ENCODE assay signal across 10 mouse cellular contexts in genomic region chr6:82029611-82030510, GRCm38 (mm10). TPM values are rescaled to one million over a fixed set of nuclear protein-coding genes. Genes with fewer than 3 reads are reported as not detected.
DNase-seq lines count a peak whose midpoint lies in the region; ATAC-seq and TF ChIP-seq lines count a peak whose summit lies in the region.
"Had no signal": no experiment of that assay in that cellular context is flagged by ENCODE, and none has a peak within 500 bp of the region (broad histone marks: within the 10 kb centered on the region; RNA-seq: fewer than 3 reads in every experiment).

No protein-coding gene starts in this region.

- no peak overlapping the region for H3K4me3 ChIP-seq in lung, adult 2 months (replicated peaks; ENCODE audit: extremely low read depth, low read depth, low read length)
- H3K4me3 ChIP-seq in limb, embryonic 11.5 days (ENCODE audit: low read depth, low read length), result no peak overlapping the region
- no peak overlapping the region for H3K4me3 ChIP-seq in left cerebral cortex, adult 2 months

- no peaks in the 10 kb centered on the region for H3K36me3 ChIP-seq in limb, embryonic 11.5 days (ENCODE audit: control insufficient read depth, insufficient read depth, low read length)

- H3K9ac ChIP-seq in limb, embryonic 11.5 days (ENCODE audit: low read length), result no peak overlapping the region
- H3K9ac ChIP-seq: hindbrain, embryonic 14.5 days had no signal

- 41% methylated on average over 19 of the region's 19 CpGs for WGBS in lung, adult 2 months
- 48% methylated on average over 19 of the region's 19 CpGs for WGBS in limb, embryonic 11.5 days

- TF ChIP-seq CTCF in lung, adult 2 months (IDR thresholded peaks at IDR 0.05; ENCODE audit: insufficient read depth, low read length), result no peak
- no peak for TF ChIP-seq CTCF in left cerebral cortex, adult 2 months (IDR thresholded peaks at IDR 0.05)

- H3K27me3 ChIP-seq in limb, embryonic 11.5 days (ENCODE audit: control insufficient read depth, insufficient read depth, low read length), result no peaks in the 10 kb centered on the region

- ATAC-seq in limb, embryonic 11.5 days (ENCODE audit: insufficient number of reproducible peaks, low FRiP score, low TSS enrichment, low read depth), result peak; percentile 59; the same call in 1 of the 2 replicates
- no peak for ATAC-seq in monocyte, adult 5-6 weeks (replicated peaks; ENCODE audit: insufficient number of reproducible peaks, low FRiP score, low TSS enrichment, poor library complexity, severe bottlenecking)

- DNase-seq in lung, adult 18-20 months, result peak; percentile 53 to 67
- no peak for DNase-seq in lung, adult 2 months
- peak; percentile 89 for DNase-seq in fibroblast of lung, adult 2 months (ENCODE audit: low read depth)
- DNase-seq in limb, embryonic 11.5 days (ENCODE audit: low spot score), result peak; percentile 49
- peak; percentile 45 for DNase-seq in mesoderm, embryonic 11.5 days (ENCODE audit: low read depth, low spot score)
- no peak for DNase-seq in cerebellum, postnatal 36 days
- DNase-seq in left cerebral cortex, adult 2 months (ENCODE audit: extremely low spot score in 1 of 2, low spot score in 2 of 2), result no peak
- DNase-seq: cerebellum, adult 9-10 months had no signal

- no peak overlapping the region for H3K4me2 ChIP-seq in limb, embryonic 11.5 days (ENCODE audit: low read depth, severe bottlenecking)
- H3K4me2 ChIP-seq: hindbrain, embryonic 14.5 days had no signal

- H3K4me1 ChIP-seq in lung, adult 2 months (ENCODE audit: control insufficient read depth, insufficient read depth, low read length), result peaks cover 2% of the 10 kb centered on the region; the same call in 1 of the 2 replicates
- no peaks in the 10 kb centered on the region for H3K4me1 ChIP-seq in limb, embryonic 11.5 days (ENCODE audit: control insufficient read depth, insufficient read depth, low read length)

- intact Hi-C loops in left cerebral cortex, adult 2 months (cut with DNase I), result no loop called here

- no peak for TF ChIP-seq POLR2A in lung, adult 2 months (IDR thresholded peaks at IDR 0.05; ENCODE audit: borderline replicate concordance, extremely low read depth, low read depth, low read length)

- H3K9me3 ChIP-seq in limb, embryonic 11.5 days (ENCODE audit: control insufficient read depth, low read length), result no peaks in the 10 kb centered on the region

- peak overlapping the region; percentile 64 for H3K27ac ChIP-seq in limb, embryonic 11.5 days (replicated peaks; ENCODE audit: low read depth, low read length)
- no peak overlapping the region for H3K27ac ChIP-seq in left cerebral cortex, adult 2 months
- H3K27ac ChIP-seq: hindbrain, embryonic 14.5 days had no signal

RNA-seq across cellular contexts. Expression of gene Eva1a, which starts 11.0 kb away (rescaled TPM):
- 8.6 and 15.3 TPM in 2 replicates for polyA plus RNA-seq in lung, adult 2 months (2012; rRNA removed)
- 16.7 and 19.7 TPM in 2 replicates for polyA plus RNA-seq in limb, embryonic 11.5 days (2014; fragmentation: Nextera tagmentation; extraction: Ambion mirVana)
- total RNA-seq in monocyte, adult 5-6 weeks (2017), result not detected in 3 replicates
- 10 to 100 TPM; 13.0 to 13.8 TPM for total RNA-seq in left cerebral cortex, adult 2 months (2021)

Comparison
In these comparisons a context has a peak if more than half of its experiments do, and no peak if none do; other contexts are left out.
1. DNase-seq: peak in lung, adult 18-20 months (2 of 2), fibroblast of lung, adult 2 months (single experiment), limb, embryonic 11.5 days (single experiment) and mesoderm, embryonic 11.5 days (single experiment); none in lung, adult 2 months (single experiment), cerebellum, postnatal 36 days (0 of 2) and left cerebral cortex, adult 2 months (0 of 2).
2. RNA of gene Eva1a, which starts 11.0 kb away (total RNA-seq): 13.0 to 13.8 TPM in left cerebral cortex, adult 2 months; not detected in monocyte, adult 5-6 weeks; every median in the first group is over 10 times any median in the second.